Mouse (Mus musculus) myocyte (in vitro differentiated cells): ENCODE data around the gene Amz2.

Experiments used
- MYOG ChIP-seq, 3 experiments: IDR thresholded peaks; one replicate each; pipeline ENCODE4 v1.6.1; 2011; ENCODE audit warnings: control low read depth in 2 of 3, low read depth in 2 of 3, mild to moderate bottlenecking in 2 of 3; ENCODE audit not compliant: insufficient read length in 2 of 3, control insufficient read depth in 1 of 3, insufficient read depth in 1 of 3
- POLR2A ChIP-seq: IDR thresholded peaks from one replicate; pipeline ENCODE4 v1.6.1; 2011; ENCODE audit warnings: low read depth, mild to moderate bottlenecking, control low read depth, moderate library complexity; ENCODE audit not compliant: insufficient read length
- POLR2AphosphoS2 ChIP-seq: IDR thresholded peaks from one replicate; pipeline ENCODE4 v1.6.1; 2011; ENCODE audit warnings: low read depth, control low read depth; ENCODE audit not compliant: insufficient read length
- SRF ChIP-seq: IDR thresholded peaks from one replicate; pipeline ENCODE4 v1.6.1; 2011; ENCODE audit warnings: low read depth; ENCODE audit not compliant: control insufficient read depth, insufficient read length
- USF1 ChIP-seq: IDR thresholded peaks from one replicate; pipeline ENCODE4 v1.6.1; 2011; ENCODE audit warnings: low read depth, mild to moderate bottlenecking, control low read depth, moderate library complexity

DNA sequence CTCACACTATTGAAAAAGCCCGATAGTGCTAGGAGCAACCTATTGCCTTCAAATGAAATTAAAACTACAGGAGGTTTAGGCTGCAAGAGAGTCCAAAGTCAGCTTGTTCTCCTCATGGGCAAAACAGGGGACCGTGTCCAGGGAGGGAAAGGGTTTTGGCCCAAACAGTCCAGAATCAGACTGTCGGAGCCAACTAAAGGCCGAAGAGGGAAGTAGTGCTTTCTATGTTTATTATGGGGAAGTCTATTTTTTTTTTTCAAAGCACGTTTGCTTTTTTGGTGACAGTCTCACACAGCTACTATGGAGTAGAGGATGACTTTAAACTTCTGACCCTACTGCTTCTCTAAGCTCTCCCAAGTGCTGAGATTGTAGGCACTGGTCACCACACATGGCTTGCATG lies 42.4 kb downstream of the Amz2 start:
- TF ChIP-seq POLR2A (no peak), SRF (no peak), MYOG (IDR thresholded peaks at IDR 0.05; ENCODE audit: control insufficient read depth in 1 of 3, insufficient read depth in 1 of 3, insufficient read length in 2 of 3, low read depth in 2 of 3) (no peak), USF1 (no peak), POLR2AphosphoS2 (no peak)
